Mouse (Mus musculus): ENCODE results near the gene Ptn.

DNA sequence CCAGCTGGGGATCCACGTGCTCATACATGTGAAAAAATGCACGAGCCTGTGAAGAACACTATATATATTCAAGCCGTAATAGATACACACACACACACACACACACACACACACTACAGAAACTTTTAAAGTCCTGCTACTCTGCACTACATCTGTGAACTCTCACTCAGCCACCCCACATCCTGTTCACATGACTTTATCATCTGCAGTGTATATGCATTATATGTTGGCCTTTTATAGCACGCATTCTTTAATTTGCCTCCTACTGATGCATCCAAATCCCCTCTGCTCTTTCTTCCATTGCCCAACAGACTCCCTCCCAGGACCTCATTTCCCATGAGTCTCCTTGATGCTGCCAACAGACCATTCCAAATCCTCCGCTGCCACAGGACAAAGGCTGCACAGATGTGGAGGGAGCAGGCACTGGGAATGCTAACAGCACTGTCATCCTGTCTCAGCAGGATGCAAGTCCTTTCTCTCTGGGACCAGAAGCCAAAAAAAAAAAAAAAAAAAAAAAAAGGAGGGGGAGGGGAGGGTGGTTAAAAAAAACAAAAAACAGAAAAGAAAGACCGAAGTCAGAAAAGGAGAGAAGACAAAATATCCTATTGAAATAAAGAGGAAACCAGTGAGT is 47.7 kb upstream of the Ptn start:
- no peak for TF ChIP-seq CTCF (IDR thresholded peaks at IDR 0.05; ENCODE audit: extremely low read depth, insufficient read depth, low read length)
- TF ChIP-seq POLR2A (IDR thresholded peaks at IDR 0.05; ENCODE audit: extremely low read depth, insufficient read depth, low read length) = no peak

Measured in cortical plate, adult 2 months (tissue).